Mouse (Mus musculus) hindbrain, embryonic 12.5 days (tissue): Measurements from ENCODE around the gene Cx3cr1. TPM values are rescaled to one million over a fixed set of nuclear protein-coding genes. Genes with fewer than 3 reads are reported as not detected.

ENCODE experiments used
- ATAC-seq: fragments of 200-750 bp; cut with Nextera tagmentation; 2 replicates; pipeline ENCODE4 v1.8.0; 2017; ENCODE audit warnings: moderate TSS enrichment; ENCODE audit not compliant: low FRiP score
- H3K27ac ChIP-seq: fragments of 300-500 bp; sonication (generic); 2 replicates; pipeline ENCODE4 v1.5.1; 2016; ENCODE audit warnings: mild to moderate bottlenecking
- H3K27me3 ChIP-seq: fragments of 300-500 bp; sonication (generic); 2 replicates; pipeline ENCODE4 v1.6.1; 2016; ENCODE audit warnings: mild to moderate bottlenecking
- H3K36me3 ChIP-seq: fragments of 300-500 bp; sonication (generic); 2 replicates; pipeline ENCODE4 v1.6.1; 2016; ENCODE audit warnings: mild to moderate bottlenecking
- H3K4me1 ChIP-seq: fragments of 300-500 bp; sonication (generic); 2 replicates; pipeline ENCODE4 v1.6.1; 2016
- H3K4me2 ChIP-seq: fragments of 300-500 bp; sonication (generic); replicated peaks from 2 replicates; pipeline ENCODE4 v1.6.1; 2016; ENCODE audit warnings: mild to moderate bottlenecking
- H3K4me3 ChIP-seq: fragments of 300-500 bp; sonication (generic); 2 replicates; pipeline ENCODE4 v1.5.1; 2016; ENCODE audit warnings: mild to moderate bottlenecking
- H3K9ac ChIP-seq: fragments of 300-500 bp; sonication (generic); 2 replicates; pipeline ENCODE4 v1.6.1; 2016; ENCODE audit warnings: mild to moderate bottlenecking, moderate library complexity
- H3K9me3 ChIP-seq: fragments of 300-500 bp; sonication (generic); replicated peaks from 2 replicates; pipeline ENCODE4 v1.6.1; 2016; ENCODE audit warnings: mild to moderate bottlenecking
- WGBS: fragments of 180-500 bp; shearing (Covaris S2); methylation state at CpG from one replicate; pipeline ENCODE4 v1.1.7; 2016; 5-methylcytosine and 5-hydroxymethylcytosine counted together
- polyA plus RNA-seq: library from polyadenylated mRNA; unstranded; fragments of >200 nt; fragmentation: Nextera tagmentation; extraction: Ambion mirVana; gene quantifications from 2 replicates; pipeline ENCODE4 v1.2.1, GENCODE M21; 2016

The Cx3cr1 gene
- polyA plus RNA-seq, 1 experiment from 2014 or later: 7.5 TPM

GRCm38 (mm10) chr9:119965186-119965585 is 104.5 kb downstream of the Cx3cr1 start:
- ATAC-seq: no peak
- no peaks in the 10 kb centered on the region for H3K36me3 ChIP-seq
- 84% methylated on average over 3 of the region's 3 CpGs for WGBS
- peaks cover 7% of the 10 kb centered on the region; the same call in 1 of the 2 replicates for H3K4me1 ChIP-seq
- H3K27ac ChIP-seq: no peak overlapping the region
- H3K9me3 ChIP-seq: no peaks in the 10 kb centered on the region
- H3K4me2 ChIP-seq: no peak overlapping the region
- peaks cover 5% of the 10 kb centered on the region; the same call in 1 of the 2 replicates for H3K27me3 ChIP-seq
- H3K4me3 ChIP-seq: no peak overlapping the region
- no peak overlapping the region for H3K9ac ChIP-seq

DNA sequence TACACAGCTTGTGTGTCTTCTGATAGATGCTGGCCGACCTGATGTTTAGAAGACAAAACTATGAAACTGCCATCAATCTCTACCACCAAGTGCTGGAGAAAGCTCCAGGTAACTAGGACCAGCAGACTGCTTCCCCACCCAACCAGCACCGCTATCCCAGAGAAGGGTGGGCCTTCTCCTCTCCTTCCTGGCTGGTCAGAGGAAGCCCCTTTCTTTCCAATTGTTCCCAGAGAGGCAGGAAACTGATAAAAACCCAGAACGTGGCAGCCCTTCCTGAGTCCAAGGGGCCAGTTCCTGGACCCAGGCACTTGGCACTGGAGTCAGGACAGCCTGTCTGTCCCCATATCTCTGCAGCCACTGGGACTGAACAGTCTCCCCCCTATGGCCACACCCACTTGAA is 105.5 kb downstream of the Cx3cr1 start:
- Histone ChIP-seq H3K9ac (no peak overlapping the region), H3K4me2 (no peak overlapping the region), H3K4me3 (no peak overlapping the region), H3K27me3 (peaks cover 5% of the 10 kb centered on the region; the same call in 1 of the 2 replicates), H3K9me3 (no peaks in the 10 kb centered on the region), H3K36me3 (no peaks in the 10 kb centered on the region), H3K4me1 (0 out of 2 replicates have a peak, but pooled peaks cover 6% of the 10 kb centered on the region), H3K27ac (no peak overlapping the region)
- no peak for ATAC-seq
- WGBS: 73% methylated on average over 3 of the region's 3 CpGs

- Histone ChIP-seq H3K27me3 (peaks cover 5% of the 10 kb centered on the region; the same call in 1 of the 2 replicates), H3K4me2 (peak overlapping the region; percentile 34; the same call in 1 of the 2 replicates), H3K4me3 (no peak overlapping the region), H3K36me3 (no peaks in the 10 kb centered on the region), H3K9ac (peak overlapping the region; percentile 35; the same call in 1 of the 2 replicates), H3K9me3 (no peaks in the 10 kb centered on the region), H3K27ac (no peak overlapping the region), H3K4me1 (0 out of 2 replicates have a peak, but pooled peaks cover 6% of the 10 kb centered on the region)
- ATAC-seq: peak; percentile 35; the same call in 1 of the 2 replicates
- 13% methylated on average over 21 of the region's 21 CpGs for WGBS
Measured at GRCm38 (mm10) chr9:119962987-119963667, 106.6 kb downstream of the Cx3cr1 start.

DNA sequence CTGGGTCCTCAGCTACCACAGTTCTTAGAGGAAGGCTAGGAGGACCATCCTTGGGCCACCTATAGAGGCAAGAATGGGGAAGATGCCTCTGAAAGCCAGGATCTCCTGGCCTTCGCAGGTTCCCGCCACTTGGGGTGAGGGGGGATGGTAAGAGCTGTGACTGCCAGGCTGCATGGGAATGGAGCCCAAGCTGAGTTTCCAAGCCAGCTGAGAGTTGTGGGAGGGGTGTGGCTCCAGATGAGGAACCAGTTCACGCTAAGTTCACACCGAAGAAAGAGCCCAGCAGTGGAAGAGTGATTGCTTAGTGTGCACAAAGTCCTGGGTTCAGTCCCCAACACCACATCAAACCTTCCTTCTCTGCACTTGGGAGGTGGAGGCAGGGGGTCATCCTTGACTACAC is 107.5 kb downstream of the Cx3cr1 start:
- Histone ChIP-seq H3K27me3 (peaks cover 5% of the 10 kb centered on the region; the same call in 1 of the 2 replicates), H3K4me2 (no peak overlapping the region), H3K4me3 (no peak overlapping the region), H3K36me3 (no peaks in the 10 kb centered on the region), H3K9ac (no peak overlapping the region), H3K4me1 (0 out of 2 replicates have a peak, but pooled peaks cover 6% of the 10 kb centered on the region), H3K27ac (no peak overlapping the region), H3K9me3 (no peaks in the 10 kb centered on the region)
- no peak for ATAC-seq
- 80% methylated on average over 4 of the region's 4 CpGs for WGBS

- ATAC-seq: no peak
- 81% methylated on average over 9 of the region's 9 CpGs for WGBS
- Histone ChIP-seq H3K4me1 (0 out of 2 replicates have a peak, but pooled peaks cover 6% of the 10 kb centered on the region), H3K36me3 (no peaks in the 10 kb centered on the region), H3K27me3 (peaks cover 5% of the 10 kb centered on the region; the same call in 1 of the 2 replicates), H3K9ac (no peak overlapping the region), H3K27ac (no peak overlapping the region), H3K9me3 (no peaks in the 10 kb centered on the region), H3K4me2 (no peak overlapping the region), H3K4me3 (no peak overlapping the region)
Measured at GRCm38 (mm10) chr9:119958835-119959234, 110.8 kb downstream of the Cx3cr1 start.

DNA sequence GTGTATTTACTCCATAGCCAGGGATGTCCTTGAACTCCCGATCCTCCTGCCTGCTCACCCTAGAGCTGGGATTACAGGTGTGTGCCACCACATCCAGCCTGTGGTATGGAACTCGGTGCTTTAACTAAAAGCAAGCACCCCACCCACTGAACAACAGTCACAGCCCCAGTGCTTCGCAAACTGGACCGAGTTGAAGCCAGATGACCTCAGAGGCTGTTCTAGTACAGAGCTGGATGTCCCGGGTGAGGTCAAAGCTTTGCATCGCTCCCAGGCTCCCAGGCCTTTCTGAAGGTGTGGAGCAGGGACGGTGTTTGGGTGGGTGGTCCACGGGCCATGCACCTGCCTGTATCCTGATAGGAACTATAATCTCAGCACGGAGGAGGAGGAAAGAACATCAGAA is 118.3 kb downstream of the Cx3cr1 start:
- Histone ChIP-seq H3K9ac (no peak overlapping the region), H3K9me3 (no peaks in the 10 kb centered on the region), H3K27ac (no peak overlapping the region), H3K4me3 (no peak overlapping the region), H3K36me3 (no peaks in the 10 kb centered on the region), H3K4me2 (no peak overlapping the region), H3K4me1 (no peaks in the 10 kb centered on the region; the same call in 1 of the 2 replicates), H3K27me3 (no peaks in the 10 kb centered on the region)
- ATAC-seq: no peak
- WGBS: 88% methylated on average over 9 of the region's 9 CpGs

- no peaks in the 10 kb centered on the region for H3K9me3 ChIP-seq
- H3K4me3 ChIP-seq: no peak overlapping the region
- H3K27me3 ChIP-seq: no peaks in the 10 kb centered on the region
- ATAC-seq: peak; percentile 38; the same call in 1 of the 2 replicates
- no peak overlapping the region for H3K27ac ChIP-seq
- H3K36me3 ChIP-seq: no peaks in the 10 kb centered on the region
- H3K9ac ChIP-seq: no peak overlapping the region
- WGBS: 50% methylated on average over 6 of the region's 6 CpGs
- H3K4me1 ChIP-seq: no peaks in the 10 kb centered on the region; the same call in 1 of the 2 replicates
- H3K4me2 ChIP-seq: no peak overlapping the region
Measured at GRCm38 (mm10) chr9:119950434-119950833, 119.2 kb downstream of the Cx3cr1 start.

GRCm38 (mm10) chr9:119948804-119949203 is 120.9 kb downstream of the Cx3cr1 start:
- Histone ChIP-seq H3K27me3 (no peaks in the 10 kb centered on the region), H3K4me3 (no peak overlapping the region), H3K4me1 (no peaks in the 10 kb centered on the region; the same call in 1 of the 2 replicates), H3K36me3 (no peaks in the 10 kb centered on the region), H3K27ac (no peak overlapping the region), H3K9me3 (no peaks in the 10 kb centered on the region), H3K4me2 (no peak overlapping the region), H3K9ac (no peak overlapping the region)
- ATAC-seq: no peak
- 36% methylated on average over 3 of the region's 3 CpGs for WGBS

DNA sequence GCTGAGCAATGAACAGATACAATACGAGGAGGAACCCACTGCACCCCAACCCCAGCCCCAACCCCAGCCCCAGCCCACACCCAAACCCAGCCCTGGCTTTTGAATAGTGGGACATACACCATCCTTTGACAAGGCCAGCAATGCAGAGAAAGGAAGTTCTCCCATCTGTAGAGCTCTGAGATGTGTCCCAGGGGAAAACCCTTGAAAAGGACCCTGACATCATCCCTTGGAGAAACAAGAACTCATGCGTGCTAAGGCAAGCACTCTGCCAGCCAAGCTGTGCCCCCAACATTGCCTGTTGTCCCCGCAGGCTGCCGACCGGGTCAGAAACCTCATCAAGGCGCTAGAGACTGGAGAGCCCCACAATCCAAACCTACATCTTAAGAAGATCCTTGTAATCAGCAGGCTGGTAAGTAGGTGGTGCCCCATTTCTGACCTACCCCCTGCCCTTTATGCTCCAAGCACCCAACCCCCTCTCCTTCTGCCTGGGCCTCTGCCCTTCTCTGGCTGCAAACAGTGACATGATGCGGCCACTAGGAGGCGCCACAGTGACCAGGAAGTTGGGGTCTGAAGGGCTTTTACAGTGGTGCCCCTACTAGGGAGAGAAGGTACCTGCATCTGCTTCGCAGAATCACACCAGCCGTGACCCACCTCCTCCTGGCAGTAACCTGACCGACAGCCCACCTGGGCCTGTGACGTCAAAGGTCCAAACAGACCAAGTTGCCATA is 124.3 kb downstream of the Cx3cr1 start:
- no peak overlapping the region for H3K27ac ChIP-seq
- 76% methylated on average over 12 of the region's 12 CpGs for WGBS
- H3K4me3 ChIP-seq: no peak overlapping the region
- H3K9me3 ChIP-seq: no peaks in the 10 kb centered on the region
- H3K9ac ChIP-seq: no peak overlapping the region
- ATAC-seq: no peak
- no peak overlapping the region for H3K4me2 ChIP-seq
- H3K36me3 ChIP-seq: no peaks in the 10 kb centered on the region
- no peaks in the 10 kb centered on the region for H3K27me3 ChIP-seq
- H3K4me1 ChIP-seq: no peaks in the 10 kb centered on the region; the same call in 1 of the 2 replicates

GRCm38 (mm10) chr9:119943326-119943725 is 126.4 kb downstream of the Cx3cr1 start:
- H3K4me1 ChIP-seq: no peaks in the 10 kb centered on the region
- H3K4me3 ChIP-seq: no peak overlapping the region
- H3K9me3 ChIP-seq: no peaks in the 10 kb centered on the region
- H3K36me3 ChIP-seq: no peaks in the 10 kb centered on the region
- H3K9ac ChIP-seq: no peak overlapping the region
- ATAC-seq: no peak
- H3K4me2 ChIP-seq: no peak overlapping the region
- H3K27me3 ChIP-seq: no peaks in the 10 kb centered on the region
- no peak overlapping the region for H3K27ac ChIP-seq
- 62% methylated on average over 1 of the region's 1 CpGs for WGBS

DNA sequence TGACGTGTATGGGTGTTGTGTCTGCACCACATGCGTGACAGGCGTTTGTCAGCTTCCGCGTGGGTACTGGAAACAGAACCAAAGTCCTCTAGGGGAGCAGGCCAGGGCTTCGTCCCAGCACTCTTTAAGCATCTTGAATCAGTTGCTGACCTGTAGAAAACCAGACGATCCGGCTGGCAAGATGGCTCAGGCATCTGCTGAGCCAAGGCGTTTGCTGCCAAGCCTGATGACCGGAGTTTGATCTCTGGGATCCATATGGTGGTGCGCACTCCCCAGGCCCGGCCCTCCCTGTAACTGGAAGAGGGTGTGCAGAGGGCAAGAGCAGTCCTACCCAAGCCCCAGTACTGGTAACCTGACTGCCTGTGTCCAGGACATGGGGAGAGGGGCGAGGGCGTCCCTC is 127.8 kb downstream of the Cx3cr1 start:
- Histone ChIP-seq H3K4me2 (no peak overlapping the region), H3K4me1 (peaks cover 6% of the 10 kb centered on the region), H3K4me3 (no peak overlapping the region), H3K36me3 (no peaks in the 10 kb centered on the region), H3K9me3 (no peaks in the 10 kb centered on the region), H3K27me3 (no peaks in the 10 kb centered on the region), H3K9ac (no peak overlapping the region), H3K27ac (no peak overlapping the region)
- 88% methylated on average over 14 of the region's 14 CpGs for WGBS
- no peak for ATAC-seq

DNA sequence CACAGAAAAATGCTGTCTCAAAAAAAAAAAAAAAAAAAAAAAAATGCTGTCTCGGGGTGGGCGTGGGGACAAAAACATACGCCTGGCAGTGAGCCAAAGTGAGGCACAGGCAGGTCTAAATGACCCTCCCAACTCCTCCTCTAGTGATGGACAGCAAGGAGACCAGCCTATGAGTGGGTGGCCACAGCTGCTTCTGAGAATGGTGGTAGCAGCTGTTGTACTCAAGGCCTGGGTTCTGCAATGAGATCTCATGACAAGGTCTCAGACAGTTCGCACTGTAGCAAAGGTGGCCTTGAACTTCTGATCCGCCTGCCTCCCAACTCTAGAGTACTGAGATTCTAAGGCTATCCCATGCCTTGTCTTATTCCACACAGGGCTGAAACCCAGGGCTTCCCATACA is 128.3 kb downstream of the Cx3cr1 start:
- ATAC-seq: no peak
- no peaks in the 10 kb centered on the region for H3K9me3 ChIP-seq
- no peak overlapping the region for H3K4me3 ChIP-seq
- no peaks in the 10 kb centered on the region for H3K27me3 ChIP-seq
- H3K9ac ChIP-seq: no peak overlapping the region
- no peak overlapping the region for H3K4me2 ChIP-seq
- peaks cover 11% of the 10 kb centered on the region for H3K4me1 ChIP-seq
- H3K36me3 ChIP-seq: no peaks in the 10 kb centered on the region
- 79% methylated on average over 5 of the region's 5 CpGs for WGBS
- no peak overlapping the region for H3K27ac ChIP-seq
